Mouse (Mus musculus): ENCODE results near the gene Ttll6. TPM values are rescaled to one million over a fixed set of nuclear protein-coding genes. Genes with fewer than 3 reads are reported as not detected.
"Not testable (repeated sequence)": the region's sequence is repeated elsewhere in the genome, so short reads cannot be mapped to it uniquely, and the experiment has no call there.

The Ttll6 gene
- not detected in 2 replicates for total RNA-seq (2014; fragmentation: Nextera tagmentation)
- total RNA-seq (2017): not detected in 2 replicates

- peak; percentile 40; the same call in 1 of the 2 replicates for ATAC-seq (replicated peaks; ENCODE audit: poor library complexity, severe bottlenecking)
These were observed at the start of gene Ttll6 for GRCm38 (mm10) chr11:96133239-96133865. Ttll6 (plus strand) TSS chr11:96133786.

GRCm38 (mm10) chr11:96087981-96088380 is 45.6 kb upstream of the Ttll6 start:
- no peak for ATAC-seq (replicated peaks; ENCODE audit: poor library complexity, severe bottlenecking)

GRCm38 (mm10) chr11:96091073-96091472 is 42.5 kb upstream of the Ttll6 start:
- no peak; the same call in 1 of the 2 replicates for ATAC-seq (replicated peaks; ENCODE audit: poor library complexity, severe bottlenecking)

GRCm38 (mm10) chr11:96092674-96093291 is 40.8 kb upstream of the Ttll6 start:
- no peak for ATAC-seq (replicated peaks; ENCODE audit: poor library complexity, severe bottlenecking)

GRCm38 (mm10) chr11:96093361-96093760 is 40.2 kb upstream of the Ttll6 start:
- peak; percentile 63 for ATAC-seq (replicated peaks; ENCODE audit: poor library complexity, severe bottlenecking)

- no peak for ATAC-seq (replicated peaks; ENCODE audit: poor library complexity, severe bottlenecking)
These were observed 25.2 kb upstream of the Ttll6 start for GRCm38 (mm10) chr11:96108376-96108775.

GRCm38 (mm10) chr11:96110950-96111349 is 22.6 kb upstream of the Ttll6 start:
- ATAC-seq (replicated peaks; ENCODE audit: poor library complexity, severe bottlenecking): not testable (repeated sequence)

- no peak for ATAC-seq (replicated peaks; ENCODE audit: poor library complexity, severe bottlenecking)
These were observed 21.8 kb upstream of the Ttll6 start, which contains the start of gene Calcoco2 for GRCm38 (mm10) chr11:96111751-96112150. Calcoco2 (minus strand) TSS chr11:96111964.

- ATAC-seq (replicated peaks; ENCODE audit: poor library complexity, severe bottlenecking): no peak
These were observed 19.5 kb upstream of the Ttll6 start for GRCm38 (mm10) chr11:96114077-96114476.

GRCm38 (mm10) chr11:96115416-96115815 is 18.2 kb upstream of the Ttll6 start:
- no peak for ATAC-seq (replicated peaks; ENCODE audit: poor library complexity, severe bottlenecking)

GRCm38 (mm10) chr11:96116116-96116515 is 17.5 kb upstream of the Ttll6 start:
- ATAC-seq (replicated peaks; ENCODE audit: poor library complexity, severe bottlenecking): no peak

GRCm38 (mm10) chr11:96116925-96117324 is 16.7 kb upstream of the Ttll6 start:
- not testable (repeated sequence) for ATAC-seq (replicated peaks; ENCODE audit: poor library complexity, severe bottlenecking)

- no peak for ATAC-seq (replicated peaks; ENCODE audit: poor library complexity, severe bottlenecking)
These were observed 14.2 kb upstream of the Ttll6 start for GRCm38 (mm10) chr11:96119401-96119800.

GRCm38 (mm10) chr11:96122806-96123205 is 10.8 kb upstream of the Ttll6 start:
- ATAC-seq (replicated peaks; ENCODE audit: poor library complexity, severe bottlenecking): not testable (repeated sequence)

GRCm38 (mm10) chr11:96124052-96124914 is 9.3 kb upstream of the Ttll6 start:
- peak; percentile 22 for ATAC-seq (replicated peaks; ENCODE audit: poor library complexity, severe bottlenecking)

- no peak for ATAC-seq (replicated peaks; ENCODE audit: poor library complexity, severe bottlenecking)
These were observed 3.0 kb upstream of the Ttll6 start for GRCm38 (mm10) chr11:96130606-96131005.

GRCm38 (mm10) chr11:96135847-96136246 is 2.3 kb downstream of the Ttll6 start:
- no peak for ATAC-seq (replicated peaks; ENCODE audit: poor library complexity, severe bottlenecking)

- ATAC-seq (replicated peaks; ENCODE audit: poor library complexity, severe bottlenecking): no peak
These were observed 7.2 kb downstream of the Ttll6 start for GRCm38 (mm10) chr11:96140726-96141175.

- ATAC-seq (replicated peaks; ENCODE audit: poor library complexity, severe bottlenecking): no peak
These were observed 10.2 kb downstream of the Ttll6 start for GRCm38 (mm10) chr11:96143766-96144165.

- ATAC-seq (replicated peaks; ENCODE audit: poor library complexity, severe bottlenecking): peak; percentile 62
These were observed 12.2 kb downstream of the Ttll6 start for GRCm38 (mm10) chr11:96145622-96146270.

All from granulocyte monocyte progenitor cell, adult 5-6 weeks (primary cell).